Mouse (Mus musculus): ENCODE measurements around the gene Pla2g4e.

DNA sequence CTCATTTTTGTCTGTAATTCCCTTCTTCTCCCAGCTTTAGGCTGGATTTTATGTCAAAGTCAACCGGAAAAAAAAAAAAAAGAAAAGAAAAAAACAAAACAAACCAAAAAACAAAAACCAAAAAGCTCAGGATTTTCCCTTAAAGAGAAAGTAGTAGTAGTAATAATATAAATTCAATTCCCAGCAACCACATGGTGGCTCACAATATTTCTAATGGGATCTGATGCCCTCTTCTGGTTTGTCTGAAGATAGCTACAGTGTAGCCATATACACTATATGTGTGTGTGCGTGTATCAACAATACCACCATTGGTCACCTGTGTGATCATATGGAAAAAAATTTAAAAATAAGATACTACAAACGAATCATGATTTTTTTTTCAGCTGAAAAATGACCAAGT is 75.8 kb downstream of the Pla2g4e start:
- TF ChIP-seq TAL1 (IDR thresholded peaks at IDR 0.05; ENCODE audit: low read length) (no peak), GATA1 (IDR thresholded peaks at IDR 0.05; ENCODE audit: low read length) (no peak)

Data from erythroblast, embryonic 14.5 days (primary cell).